Mouse (Mus musculus) limb, embryonic 14.5 days (tissue): ENCODE measurements around the gene Rhobtb1. TPM values are rescaled to one million over a fixed set of nuclear protein-coding genes. Genes with fewer than 3 reads are reported as not detected.
A peak's percentile ranks its signal among the peaks of the same experiment; 100 is the strongest.

Experiments
- ATAC-seq: fragments of 200-750 bp; cut with Nextera tagmentation; 2 replicates; pipeline ENCODE4 v1.8.0; 2017; ENCODE audit warnings: low read depth, moderate number of reproducible peaks, moderate TSS enrichment; ENCODE audit not compliant: low FRiP score
- DNase-seq: peaks from one replicate; pipeline ENCODE4 v3.0.0-alpha.2; 2015; ENCODE audit warnings: low spot score
- H3K27ac ChIP-seq: fragments of 300-500 bp; sonication (generic); replicated peaks from 2 replicates; pipeline ENCODE4 v1.5.1; 2014; ENCODE audit warnings: low read depth, mild to moderate bottlenecking, low read length, moderate library complexity, mixed read lengths
- H3K27me3 ChIP-seq: fragments of 300-500 bp; sonication (generic); 2 replicates; pipeline ENCODE4 v1.6.1; 2014; ENCODE audit warnings: low read length, mixed read lengths; ENCODE audit not compliant: control insufficient read depth, insufficient read depth
- H3K36me3 ChIP-seq: fragments of 300-500 bp; sonication (generic); 2 replicates; pipeline ENCODE4 v1.6.1; 2014; ENCODE audit warnings: mild to moderate bottlenecking, low read length, moderate library complexity, mixed read lengths; ENCODE audit not compliant: control insufficient read depth, insufficient read depth
- H3K4me1 ChIP-seq: fragments of 300-500 bp; sonication (generic); 2 replicates; pipeline ENCODE4 v1.6.1; 2014; ENCODE audit warnings: antibody characterized with exemption, low read length, mixed read lengths; ENCODE audit not compliant: control insufficient read depth, insufficient read depth
- H3K4me2 ChIP-seq: fragments of 300-500 bp; sonication (generic); replicated peaks from 2 replicates; pipeline ENCODE4 v1.6.1; 2014; ENCODE audit warnings: low read depth, mild to moderate bottlenecking, low read length, moderate library complexity; ENCODE audit not compliant: severe bottlenecking
- H3K4me3 ChIP-seq: fragments of 300-500 bp; sonication (generic); replicated peaks from 2 replicates; pipeline ENCODE4 v1.5.1; 2014; ENCODE audit warnings: low read length
- H3K9ac ChIP-seq: fragments of 300-500 bp; sonication (generic); 2 replicates; pipeline ENCODE4 v1.6.1; 2014; ENCODE audit warnings: mild to moderate bottlenecking, low read depth, low read length, moderate library complexity; ENCODE audit not compliant: severe bottlenecking
- H3K9me3 ChIP-seq: fragments of 300-500 bp; sonication (generic); 2 replicates; pipeline ENCODE4 v1.6.1; 2016; ENCODE audit warnings: low read length; ENCODE audit not compliant: control insufficient read depth
- POLR2A ChIP-seq: fragments of 200-500 bp; IDR thresholded peaks from 2 replicates; pipeline ENCODE4 v1.8.0; 2012; ENCODE audit warnings: inconsistent platforms, mild to moderate bottlenecking, moderate library complexity, borderline replicate concordance; ENCODE audit not compliant: insufficient read depth, insufficient read length; ENCODE audit errors: extremely low read depth
- WGBS: fragments of 180-500 bp; shearing (Covaris S2); extraction: QIAGEN DNeasy Blood & Tissue Kit; methylation state at CpG from one replicate; pipeline ENCODE4 v1.1.7; 2014; 5-methylcytosine and 5-hydroxymethylcytosine counted together
- polyA plus RNA-seq, 2 experiments: library from polyadenylated mRNA; depleted of rRNA in 1 of 2; stranded (reverse) in 1 of 2; unstranded in 1 of 2; fragments of >200 nt; fragmentation: Nextera tagmentation in 1 of 2; extraction: Ambion mirVana in 1 of 2; gene quantifications; 2 replicates each; pipeline versions ENCODE4 v1.2.1 to v1.2.3; 2012 to 2014

Gene Rhobtb1
- polyA plus RNA-seq, 2 experiments = 17.5 to 35.0 TPM

- no peak overlapping the region for H3K27ac ChIP-seq
- no peak for ATAC-seq
- no peaks in the 10 kb centered on the region for H3K27me3 ChIP-seq
- H3K9me3 ChIP-seq = no peaks in the 10 kb centered on the region
- WGBS = 84% methylated on average over 6 of the region's 6 CpGs
- DNase-seq = no peak
- H3K4me3 ChIP-seq = no peak overlapping the region
- H3K9ac ChIP-seq = no peak overlapping the region
- TF ChIP-seq POLR2A = no peak
- H3K36me3 ChIP-seq = peaks cover 18% of the 10 kb centered on the region
- no peak overlapping the region for H3K4me2 ChIP-seq
- no peaks in the 10 kb centered on the region for H3K4me1 ChIP-seq
These were observed 180.0 kb downstream of the Rhobtb1 start for GRCm38 (mm10) chr10:69331231-69331630.

DNA sequence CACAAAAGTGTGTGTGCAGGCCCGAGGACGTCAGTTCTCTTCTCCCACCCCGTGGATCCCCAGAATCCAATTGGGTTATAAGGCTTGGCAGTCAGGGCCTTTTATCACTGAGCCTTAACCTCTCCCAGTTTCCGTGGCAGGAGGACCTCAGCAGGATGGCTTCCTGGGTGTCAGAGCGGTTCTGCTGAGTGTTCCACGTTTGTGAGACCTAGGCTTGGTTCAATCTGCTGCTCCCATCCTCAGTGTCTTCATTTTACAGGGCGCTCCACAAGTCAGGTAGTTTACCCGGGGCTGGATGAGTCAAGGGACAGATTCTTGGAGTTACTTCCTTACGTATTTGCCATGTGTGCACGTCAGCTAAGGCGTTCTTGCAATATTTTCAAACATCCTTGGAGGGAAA lies 182.0 kb downstream of the Rhobtb1 start:
- Histone ChIP-seq H3K9me3 (no peaks in the 10 kb centered on the region), H3K27me3 (no peaks in the 10 kb centered on the region), H3K9ac (no peak overlapping the region), H3K4me1 (no peaks in the 10 kb centered on the region), H3K36me3 (peaks cover 37% of the 10 kb centered on the region), H3K27ac (no peak overlapping the region), H3K4me2 (no peak overlapping the region), H3K4me3 (no peak overlapping the region)
- no peak for DNase-seq
- ATAC-seq = no peak
- 83% methylated on average over 11 of the region's 11 CpGs for WGBS
- no peak for TF ChIP-seq POLR2A

DNA sequence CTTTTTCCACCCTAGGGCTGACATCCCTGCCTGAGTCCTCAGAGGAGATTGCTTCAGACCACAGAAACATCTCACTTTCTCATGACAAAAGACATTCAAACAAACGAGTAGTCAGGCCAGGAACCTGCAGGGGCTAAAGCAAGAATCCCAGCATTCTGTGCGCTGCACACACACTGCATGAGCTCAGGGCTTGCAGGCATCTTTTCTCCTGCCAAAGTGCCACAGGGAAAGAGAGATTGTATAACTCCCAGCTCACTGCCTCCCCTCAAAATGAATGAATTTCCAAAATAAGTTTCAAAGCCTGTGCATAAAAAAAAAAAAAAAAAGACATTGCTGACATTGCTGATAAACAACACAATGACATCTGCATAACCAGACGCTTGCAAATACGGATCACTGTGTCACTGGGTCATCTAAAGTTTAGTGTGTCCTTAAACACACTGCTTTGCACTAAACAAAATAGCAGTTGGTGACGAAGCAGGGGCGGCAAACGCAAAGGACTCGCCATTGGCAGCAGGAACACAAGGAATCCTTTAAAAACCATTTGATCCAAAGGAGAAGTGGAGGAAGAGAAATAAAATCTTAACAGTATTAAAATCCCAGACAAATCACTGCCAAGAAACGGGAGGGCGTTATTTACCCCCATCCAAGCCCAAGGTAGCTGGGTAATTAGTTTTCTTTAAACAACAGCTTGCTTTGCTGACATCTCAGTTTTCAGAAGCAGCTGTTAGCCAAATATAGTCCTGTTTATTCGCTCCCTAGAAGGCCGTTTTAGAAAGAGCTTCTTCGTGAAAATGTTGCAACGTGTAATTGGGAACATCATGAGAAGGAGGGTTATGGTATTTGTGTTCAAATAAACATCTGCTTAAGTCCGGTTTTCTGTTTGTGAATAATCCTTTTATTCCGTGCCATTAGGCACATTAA lies 183.3 kb downstream of the Rhobtb1 start:
- Histone ChIP-seq H3K36me3 (peaks cover 50% of the 10 kb centered on the region), H3K27ac (0 out of 2 replicates have a peak overlapping the region, but pooled peaks have one; percentile 28), H3K4me2 (no peak overlapping the region), H3K4me1 (no peaks in the 10 kb centered on the region), H3K4me3 (no peak overlapping the region), H3K9ac (no peak overlapping the region), H3K9me3 (no peaks in the 10 kb centered on the region), H3K27me3 (no peaks in the 10 kb centered on the region)
- TF ChIP-seq POLR2A = no peak
- no peak for ATAC-seq
- WGBS = 69% methylated on average over 16 of the region's 16 CpGs
- DNase-seq = no peak

GRCm38 (mm10) chr10:69335195-69335536 lies 183.9 kb downstream of the Rhobtb1 start:
- H3K4me2 ChIP-seq = no peak overlapping the region
- H3K4me1 ChIP-seq = no peaks in the 10 kb centered on the region
- no peak overlapping the region for H3K9ac ChIP-seq
- H3K27me3 ChIP-seq = no peaks in the 10 kb centered on the region
- H3K27ac ChIP-seq = no peak overlapping the region
- H3K9me3 ChIP-seq = no peaks in the 10 kb centered on the region
- TF ChIP-seq POLR2A = no peak
- ATAC-seq (no peak), DNase-seq (no peak)
- H3K36me3 ChIP-seq = peaks cover 57% of the 10 kb centered on the region
- H3K4me3 ChIP-seq = no peak overlapping the region
- 67% methylated on average over 7 of the region's 7 CpGs for WGBS

- Histone ChIP-seq H3K36me3 (peaks cover 61% of the 10 kb centered on the region), H3K4me1 (no peaks in the 10 kb centered on the region), H3K27me3 (no peaks in the 10 kb centered on the region), H3K9ac (no peak overlapping the region), H3K4me2 (no peak overlapping the region), H3K4me3 (no peak overlapping the region), H3K27ac (0 out of 2 replicates have a peak overlapping the region, but pooled peaks have one; percentile 13), H3K9me3 (no peaks in the 10 kb centered on the region)
- no peak for DNase-seq
- WGBS = 83% methylated on average over 4 of the region's 4 CpGs
- TF ChIP-seq POLR2A = no peak
- ATAC-seq = no peak
These were observed 184.4 kb downstream of the Rhobtb1 start for GRCm38 (mm10) chr10:69335611-69336010.
